Mouse (Mus musculus) midbrain, embryonic 11.5 days (tissue): Measurements from ENCODE around the gene Ankrd23. TPM values are rescaled to one million over a fixed set of nuclear protein-coding genes. Genes with fewer than 3 reads are reported as not detected.
A peak's percentile ranks its signal among the peaks of the same experiment; 100 is the strongest.

Source experiments
- ATAC-seq: fragments of 200-750 bp; cut with Nextera tagmentation; 2 replicates; pipeline ENCODE4 v1.8.0; 2017; ENCODE audit warnings: moderate TSS enrichment, moderate library complexity; ENCODE audit not compliant: low FRiP score
- DNase-seq: peaks from one replicate; pipeline ENCODE4 v3.0.0; 2015; ENCODE audit warnings: low spot score; ENCODE audit errors: missing footprints
- H3K27ac ChIP-seq: fragments of 300-500 bp; sonication (generic); 2 replicates; pipeline ENCODE4 v1.5.1; 2014; ENCODE audit warnings: low read depth, low read length
- H3K27me3 ChIP-seq: fragments of 300-500 bp; sonication (generic); 2 replicates; pipeline ENCODE4 v1.6.1; 2014; ENCODE audit warnings: mild to moderate bottlenecking, low read length, moderate library complexity, mixed read lengths; ENCODE audit not compliant: control insufficient read depth, insufficient read depth
- H3K36me3 ChIP-seq: fragments of 300-500 bp; sonication (generic); 2 replicates; pipeline ENCODE4 v1.6.1; 2014; ENCODE audit warnings: mild to moderate bottlenecking, low read length, moderate library complexity, mixed read lengths; ENCODE audit not compliant: control insufficient read depth, insufficient read depth
- H3K4me1 ChIP-seq: fragments of 300-500 bp; sonication (generic); 2 replicates; pipeline ENCODE4 v1.6.1; 2014; ENCODE audit warnings: low read length; ENCODE audit not compliant: control insufficient read depth, insufficient read depth
- H3K4me2 ChIP-seq: fragments of 300-500 bp; sonication (generic); 2 replicates; pipeline ENCODE4 v1.6.1; 2014; ENCODE audit warnings: mild to moderate bottlenecking, moderate library complexity
- H3K4me3 ChIP-seq: fragments of 300-500 bp; sonication (generic); 2 replicates; pipeline ENCODE4 v1.5.1; 2014; ENCODE audit warnings: low read depth, low read length
- H3K9ac ChIP-seq: fragments of 300-500 bp; sonication (generic); 2 replicates; pipeline ENCODE4 v1.6.1; 2014; ENCODE audit warnings: low read length
- H3K9me3 ChIP-seq: fragments of 300-500 bp; sonication (generic); 2 replicates; pipeline ENCODE4 v1.6.1; 2016; ENCODE audit warnings: low read length; ENCODE audit not compliant: control insufficient read depth
- WGBS: fragments of 180-500 bp; shearing (Covaris S2); extraction: QIAGEN DNeasy Blood & Tissue Kit; methylation state at CpG from one replicate; pipeline ENCODE4 v1.1.7; 2014; 5-methylcytosine and 5-hydroxymethylcytosine counted together
- polyA plus RNA-seq: library from polyadenylated mRNA; unstranded; fragments of >200 nt; fragmentation: Nextera tagmentation; extraction: Ambion mirVana; gene quantifications from 2 replicates; pipeline ENCODE4 v1.2.1, GENCODE M21; 2014

The Ankrd23 gene
- polyA plus RNA-seq, 1 experiment from 2014 or later = 6.0 TPM

DNA sequence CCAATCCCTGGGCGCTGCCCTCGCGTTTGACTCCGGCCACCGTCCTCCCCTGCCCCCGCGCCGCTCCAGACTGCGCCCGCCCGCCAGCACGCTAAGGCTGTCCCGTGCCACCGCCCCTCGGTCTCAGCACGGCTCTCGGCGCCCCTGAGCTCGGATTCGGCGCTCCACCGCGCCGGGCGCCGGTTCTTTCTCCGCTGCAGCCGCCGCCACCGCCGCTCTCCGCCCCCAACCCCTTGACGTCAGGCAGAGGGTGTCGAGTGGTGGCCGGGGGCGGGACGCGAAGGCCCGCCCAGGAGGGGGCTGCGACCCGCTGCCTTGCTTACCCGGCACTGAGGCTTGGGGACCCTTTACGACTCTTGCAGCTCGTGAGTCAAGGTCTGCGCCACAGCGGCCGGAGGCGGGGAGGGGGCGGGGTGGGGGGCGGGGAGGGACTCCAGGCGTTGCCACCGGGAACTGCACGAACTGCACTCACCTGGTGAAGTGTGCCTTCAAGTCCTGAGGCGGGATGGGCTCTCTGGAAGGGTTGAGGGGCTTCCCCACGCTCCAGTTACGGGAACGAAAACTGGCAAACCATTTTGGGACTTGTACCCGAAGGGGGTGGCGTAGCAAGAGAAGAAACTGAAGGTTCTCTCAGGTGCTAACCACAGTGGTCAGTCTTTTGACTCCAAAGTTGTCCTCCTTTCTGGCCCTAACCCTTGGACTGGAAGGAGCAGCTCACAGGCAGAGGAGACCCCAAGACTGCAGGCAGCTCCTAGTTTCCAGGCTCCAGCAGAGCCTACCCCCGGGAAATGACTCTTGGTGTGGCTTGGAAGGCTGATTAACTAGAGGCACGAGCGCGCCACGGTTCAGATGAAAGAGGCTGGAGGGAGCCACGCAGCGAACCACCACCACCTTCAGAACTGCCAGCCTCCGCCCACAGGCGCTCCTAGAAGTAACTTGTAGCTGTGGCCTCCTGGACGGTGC, 21.6 kb upstream of the Ankrd23 start, which contains the start of gene Sema4c:
Sema4c (minus strand) TSS at position 319 of the 963 bp plus-strand sequence.
- Histone ChIP-seq H3K4me2 (peak within 1 kb of the TSS; percentile 99), H3K9ac (peak within 1 kb of the TSS; percentile 97), H3K36me3 (peaks cover 11% of the 10 kb centered on the region), H3K9me3 (no peaks in the 10 kb centered on the region), H3K27me3 (no peaks in the 10 kb centered on the region), H3K4me3 (peak within 1 kb of the TSS; percentile 96), H3K4me1 (peaks cover 30% of the 10 kb centered on the region), H3K27ac (peak within 1 kb of the TSS; percentile 95)
- DNase-seq (peak; percentile 95), ATAC-seq (peak; percentile 71)
- under 1% methylated on average over 68 of the region's 69 CpGs for WGBS

DNA sequence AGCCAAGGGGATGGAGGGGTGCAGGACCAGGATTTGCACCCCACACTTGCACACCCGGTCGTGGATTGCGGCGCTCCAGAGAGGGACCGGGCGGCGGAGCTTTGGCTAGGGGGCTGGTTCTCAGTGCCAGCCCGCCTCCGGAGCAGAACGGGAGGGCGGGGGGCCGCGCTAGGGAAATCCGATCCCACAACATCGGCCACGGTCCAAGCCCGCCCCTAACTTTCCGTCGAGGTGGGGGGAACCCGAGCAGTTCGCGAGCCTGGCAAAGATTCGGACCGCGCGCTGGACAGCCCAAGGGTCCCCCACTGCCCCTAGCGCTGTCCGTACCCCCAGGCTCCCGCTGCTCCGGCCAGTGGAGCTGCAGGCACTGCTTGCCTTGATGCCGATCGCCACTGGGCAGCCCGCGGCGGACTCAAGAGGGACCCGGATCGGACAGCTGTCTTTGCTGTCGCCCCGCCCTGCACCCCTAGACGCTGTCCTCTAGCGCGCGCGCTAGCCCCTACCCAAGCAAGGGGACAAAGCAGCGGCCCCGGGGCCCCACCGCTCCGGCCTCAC, 20.9 kb upstream of the Ankrd23 start:
- Histone ChIP-seq H3K27me3 (no peaks in the 10 kb centered on the region), H3K9ac (peak overlapping the region; percentile 97), H3K27ac (peak overlapping the region; percentile 95), H3K9me3 (no peaks in the 10 kb centered on the region), H3K4me1 (peaks cover 30% of the 10 kb centered on the region), H3K36me3 (peaks cover 18% of the 10 kb centered on the region), H3K4me2 (peak overlapping the region; percentile 99), H3K4me3 (peak overlapping the region; percentile 96)
- DNase-seq = peak; percentile 98
- peak; percentile 66 for ATAC-seq
- WGBS = under 1% methylated on average over 44 of the region's 48 CpGs

DNA sequence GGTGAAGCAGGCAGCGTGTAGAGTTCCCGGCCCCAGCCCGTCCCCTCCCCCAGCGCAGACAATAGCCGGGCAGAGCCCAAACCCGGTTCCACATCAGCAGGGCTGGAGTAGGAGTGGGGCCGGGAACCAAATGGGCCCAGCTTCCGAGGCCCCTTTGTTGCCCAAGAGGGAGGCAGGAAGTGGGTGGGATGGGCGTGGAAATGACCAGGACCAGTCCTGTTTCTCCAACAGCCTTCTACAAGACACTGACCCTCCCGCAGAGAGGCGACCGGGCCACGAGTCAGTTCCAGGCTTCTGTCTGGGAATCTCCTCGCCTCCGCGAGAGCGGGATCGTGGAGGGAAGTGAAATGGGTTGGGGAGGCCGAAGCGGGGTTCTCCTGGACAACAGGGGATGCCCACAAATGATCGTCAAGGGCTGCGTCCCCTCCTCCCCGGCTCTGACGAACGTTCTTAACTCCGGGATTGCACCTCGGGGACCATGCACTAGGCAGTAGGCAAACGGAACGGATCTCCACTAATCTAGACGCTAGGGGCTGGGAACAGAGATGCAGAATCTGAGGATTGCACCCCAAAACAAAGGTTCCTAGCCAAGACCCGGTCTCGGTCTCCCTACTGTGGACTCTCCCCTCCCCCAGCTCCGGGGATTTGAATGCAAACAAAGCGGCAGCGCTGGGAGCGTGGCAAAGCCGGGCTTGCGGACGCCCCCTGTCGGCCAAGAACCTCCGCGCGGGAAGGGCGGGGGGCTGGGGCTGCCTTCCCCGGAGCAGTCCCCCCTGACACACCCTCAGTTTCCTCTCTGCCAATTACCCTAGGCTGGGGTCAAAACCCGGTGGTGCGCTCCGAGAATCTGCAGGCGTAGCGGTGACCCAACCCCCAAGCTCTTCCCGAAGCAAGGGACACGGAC, 20.1 kb upstream of the Ankrd23 start:
- H3K9ac ChIP-seq = peak overlapping the region; percentile 97
- DNase-seq (peak; percentile 100), ATAC-seq (peak; percentile 79)
- H3K4me1 ChIP-seq = peaks cover 30% of the 10 kb centered on the region
- H3K9me3 ChIP-seq = no peaks in the 10 kb centered on the region
- peaks cover 26% of the 10 kb centered on the region for H3K36me3 ChIP-seq
- H3K27ac ChIP-seq = peak overlapping the region; percentile 95
- peak overlapping the region; percentile 96 for H3K4me3 ChIP-seq
- no peaks in the 10 kb centered on the region for H3K27me3 ChIP-seq
- H3K4me2 ChIP-seq = peak overlapping the region; percentile 99
- WGBS = under 1% methylated on average over 47 of the region's 52 CpGs

DNA sequence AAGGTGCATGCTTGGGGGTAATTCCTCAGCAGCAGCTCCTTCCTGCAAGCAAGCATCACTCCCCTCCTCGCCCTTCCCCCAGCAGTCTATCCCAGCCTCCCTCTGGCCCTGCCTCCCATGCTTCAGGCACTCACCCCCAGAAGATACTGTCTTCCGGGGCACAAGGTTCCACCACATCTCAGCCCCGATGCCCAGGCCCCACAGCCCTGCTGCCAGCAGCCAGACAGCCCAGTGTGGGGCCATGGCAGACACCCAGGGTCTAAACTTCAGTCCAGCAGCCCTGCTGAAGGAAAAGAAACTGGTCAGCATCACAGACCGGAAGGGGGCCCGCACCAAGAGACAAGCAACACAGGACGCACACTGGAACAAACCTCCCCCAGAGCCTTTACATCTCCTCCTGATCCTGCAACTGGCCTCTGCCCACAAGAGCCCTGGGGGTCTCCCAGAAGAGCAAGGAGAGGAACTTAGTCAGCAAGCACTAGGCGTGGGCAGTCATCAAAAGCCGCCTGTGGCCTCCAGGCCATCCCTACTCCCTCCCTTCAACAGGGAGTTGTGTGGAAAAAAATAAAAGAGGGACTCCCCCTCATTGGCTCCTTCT, 19.2 kb upstream of the Ankrd23 start:
- H3K9me3 ChIP-seq = no peaks in the 10 kb centered on the region
- no peak for ATAC-seq
- peak overlapping the region; percentile 95 for H3K27ac ChIP-seq
- H3K27me3 ChIP-seq = no peaks in the 10 kb centered on the region
- peak; percentile 94 for DNase-seq
- H3K4me3 ChIP-seq = peak overlapping the region; percentile 96
- H3K9ac ChIP-seq = peak overlapping the region; percentile 97
- H3K4me1 ChIP-seq = peaks cover 30% of the 10 kb centered on the region
- peak overlapping the region; percentile 99 for H3K4me2 ChIP-seq
- WGBS = 8% methylated on average over 8 of the region's 8 CpGs
- peaks cover 31% of the 10 kb centered on the region for H3K36me3 ChIP-seq

DNA sequence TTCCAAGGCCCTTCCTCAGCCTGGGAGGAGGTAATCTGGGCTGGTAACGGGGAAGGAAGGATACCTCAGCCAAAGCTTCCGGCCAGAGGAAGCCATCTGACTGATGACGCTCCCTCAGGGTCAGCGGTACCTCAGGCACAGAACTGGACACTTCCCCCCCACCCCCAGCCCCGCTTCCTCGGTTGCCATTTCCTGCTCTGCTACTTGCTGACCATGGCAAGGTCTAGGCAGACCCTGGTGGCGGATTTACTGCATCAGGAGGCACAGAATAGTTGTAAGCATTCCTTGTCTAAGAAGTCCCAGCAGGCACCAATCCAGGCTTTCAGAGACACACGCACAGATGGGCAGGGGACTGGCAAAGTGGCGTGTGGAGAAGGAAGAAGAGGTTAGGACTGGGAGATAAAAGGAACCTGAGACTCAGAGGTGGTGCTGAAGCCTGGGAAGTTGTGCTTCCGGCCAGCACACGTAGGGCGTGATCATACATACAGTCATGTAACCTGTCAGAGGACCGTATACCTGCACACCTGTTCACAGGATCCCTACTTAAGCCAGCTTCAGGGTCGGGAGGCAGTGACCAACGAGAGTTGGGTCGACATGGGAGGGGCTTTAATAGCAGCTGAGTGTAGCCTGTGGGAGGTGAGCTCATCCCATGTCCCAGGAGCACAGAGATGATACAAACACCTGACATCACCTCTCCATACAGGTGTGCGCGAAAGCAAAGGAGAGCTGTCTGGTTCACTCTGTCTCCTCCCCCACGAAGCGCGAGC, 18.1 kb upstream of the Ankrd23 start:
- no peak overlapping the region; the same call in 1 of the 2 replicates for H3K27ac ChIP-seq
- H3K4me3 ChIP-seq = peak overlapping the region; percentile 96
- peak overlapping the region; percentile 99 for H3K4me2 ChIP-seq
- 81% methylated on average over 21 of the region's 21 CpGs for WGBS
- no peaks in the 10 kb centered on the region for H3K27me3 ChIP-seq
- H3K36me3 ChIP-seq = peaks cover 38% of the 10 kb centered on the region
- DNase-seq (no peak), ATAC-seq (no peak)
- H3K9ac ChIP-seq = peak overlapping the region; percentile 97; the same call in 1 of the 2 replicates
- H3K4me1 ChIP-seq = peaks cover 30% of the 10 kb centered on the region
- H3K9me3 ChIP-seq = no peaks in the 10 kb centered on the region

DNA sequence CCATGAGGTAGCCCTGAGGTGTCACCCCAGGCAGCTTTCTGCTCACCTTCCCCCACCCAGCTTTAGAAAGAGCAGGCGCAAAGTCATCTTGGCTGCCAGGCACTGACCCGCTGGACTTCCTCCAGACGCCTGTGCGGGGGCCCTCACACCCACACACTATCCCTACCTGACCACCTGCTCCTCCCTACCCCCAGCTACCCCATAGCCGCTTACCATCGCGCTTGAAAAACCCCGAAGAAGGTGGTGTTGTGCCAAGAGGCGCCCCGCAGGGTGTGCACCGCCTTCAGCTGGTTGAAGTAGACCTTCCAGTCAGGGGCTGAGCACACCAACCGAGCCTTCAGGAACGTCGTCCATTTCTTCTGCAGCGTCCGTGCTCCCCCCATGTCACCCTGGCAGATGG, 15.8 kb upstream of the Ankrd23 start:
- peaks cover 28% of the 10 kb centered on the region for H3K4me1 ChIP-seq
- no peak overlapping the region for H3K27ac ChIP-seq
- WGBS = 91% methylated on average over 16 of the region's 16 CpGs
- H3K4me3 ChIP-seq = no peak overlapping the region
- H3K36me3 ChIP-seq = peaks cover 46% of the 10 kb centered on the region
- H3K27me3 ChIP-seq = no peaks in the 10 kb centered on the region
- no peak overlapping the region for H3K9ac ChIP-seq
- no peak for ATAC-seq
- no peak overlapping the region for H3K4me2 ChIP-seq
- H3K9me3 ChIP-seq = no peaks in the 10 kb centered on the region
- DNase-seq = no peak

DNA sequence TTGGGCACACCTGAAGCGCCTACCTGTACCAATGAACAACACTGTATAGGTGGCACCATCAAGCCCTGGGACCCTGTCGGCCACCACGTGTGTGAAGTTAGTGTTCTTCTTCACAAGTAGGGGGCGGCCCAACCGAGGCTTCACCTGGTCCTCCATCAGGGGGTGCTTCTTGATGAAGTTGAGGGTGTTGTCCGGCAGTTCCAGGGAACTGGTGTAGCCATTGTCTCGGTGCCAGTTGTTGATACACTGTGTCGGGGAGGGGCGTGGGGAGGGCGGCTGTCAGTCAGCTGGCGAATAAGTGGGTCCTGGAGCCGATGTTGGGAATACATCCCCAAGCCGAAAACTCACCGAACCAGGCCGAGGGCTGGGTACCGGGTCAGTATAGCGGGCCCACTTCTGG, 15.2 kb upstream of the Ankrd23 start:
- Histone ChIP-seq H3K4me1 (peaks cover 30% of the 10 kb centered on the region), H3K36me3 (peaks cover 46% of the 10 kb centered on the region)
- no peak for ATAC-seq

More for the DNA sequence above, 15.2 kb upstream of the Ankrd23 start:
- Histone ChIP-seq H3K9ac (no peak overlapping the region), H3K4me3 (no peak overlapping the region), H3K27ac (no peak overlapping the region), H3K27me3 (no peaks in the 10 kb centered on the region), H3K4me2 (no peak overlapping the region), H3K9me3 (no peaks in the 10 kb centered on the region)
- no peak for DNase-seq
- 89% methylated on average over 17 of the region's 17 CpGs for WGBS
